Mouse (Mus musculus) MEL (cell line): Measurements from ENCODE around the gene Avl9.

Experiments used
- EP300 ChIP-seq, 2 experiments: IDR thresholded peaks; 2 replicates each; pipeline ENCODE4 v1.6.1; 2011; ENCODE audit warnings: improper control_type of control experiment in 2 of 2, low read length in 2 of 2, low read depth in 1 of 2, mild to moderate bottlenecking in 1 of 2
- JUND ChIP-seq: IDR thresholded peaks from 2 replicates; pipeline ENCODE4 v1.6.1; 2011; ENCODE audit warnings: low read depth, mild to moderate bottlenecking, improper control_type of control experiment, low read length
- KAT2A ChIP-seq: conservative IDR thresholded peaks from 2 replicates; pipeline ENCODE4 v1.6.1; 2012; ENCODE audit warnings: low read depth, low read length, improper control_type of control experiment, inconsistent platforms

DNA sequence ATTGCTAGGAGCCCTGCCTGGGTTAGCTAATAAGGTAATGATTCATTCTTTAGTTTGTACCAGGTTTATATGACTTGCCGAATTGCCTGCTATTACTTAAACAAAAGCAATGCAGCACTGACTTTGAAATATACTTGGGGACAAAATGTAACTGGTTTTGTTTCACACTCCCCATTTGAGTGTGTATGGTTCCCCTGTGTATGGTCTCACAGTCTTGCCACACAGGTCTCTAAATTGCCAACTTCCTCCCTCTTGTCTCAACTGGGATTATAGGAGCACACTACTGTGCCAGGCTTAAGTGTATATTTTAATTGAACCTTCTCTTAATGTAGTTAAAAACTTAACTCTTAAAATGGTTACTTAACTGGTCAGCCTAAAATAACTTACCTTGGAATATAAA lies 44.6 kb downstream of the Avl9 start:
- no peak for TF ChIP-seq EP300 (IDR thresholded peaks at IDR 0.05; ENCODE audit: low read depth in 1 of 2, low read length in 2 of 2)
- no peak for TF ChIP-seq JUND
- no peak for TF ChIP-seq KAT2A
